Mouse (Mus musculus) cortical plate, adult 2 months (tissue): ENCODE results near the gene Spata25.

Experiments used
- CTCF ChIP-seq: fragments of 200-500 bp; IDR thresholded peaks from 2 replicates; pipeline ENCODE4 v1.5.1; 2011; ENCODE audit warnings: mild to moderate bottlenecking, control low read depth, low read length; ENCODE audit not compliant: insufficient read depth; ENCODE audit errors: extremely low read depth
- POLR2A ChIP-seq: fragments of 200-500 bp; IDR thresholded peaks from 2 replicates; pipeline ENCODE4 v1.6.1; 2011; ENCODE audit warnings: mild to moderate bottlenecking, low read length, control low read depth; ENCODE audit not compliant: insufficient read depth; ENCODE audit errors: extremely low read depth

- TF ChIP-seq POLR2A, result no peak
- no peak for TF ChIP-seq CTCF
Observed at GRCm38 (mm10) chr2:164856309-164857100, 28.2 kb upstream of the Spata25 start.
